Mouse (Mus musculus): ENCODE measurements at regions not wholly inside any gene's neighbourhood (a gene's known extent, or its start where the extent isn't known, plus 50 kb on each side); places are given as distances from the start of the nearest gene placed in this dataset.
A peak's percentile ranks its signal among the peaks of the same experiment; 100 is the strongest.

DNA sequence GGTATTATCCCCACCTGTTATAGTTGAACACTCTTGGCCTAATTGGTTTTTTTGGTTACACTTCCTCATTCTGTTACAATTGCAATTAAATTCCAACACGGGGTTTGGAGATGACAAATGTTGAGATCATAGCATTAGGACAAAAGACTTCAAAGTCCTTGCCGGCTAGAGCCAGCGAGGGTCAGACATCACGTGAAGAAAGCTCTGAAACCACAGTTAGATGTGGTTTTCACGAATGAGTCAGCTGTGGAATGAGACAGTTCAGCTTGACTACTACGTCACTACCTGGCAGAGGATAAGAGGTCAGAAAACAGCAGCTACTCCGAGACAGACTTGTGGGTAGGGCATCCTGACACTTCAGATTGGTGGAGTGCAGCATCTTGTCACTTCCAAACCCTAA is 55.5 kb upstream of the Trio start:
- Histone ChIP-seq H3K27me3 (ENCODE audit: insufficient read depth, low read length) (no peaks in the 10 kb centered on the region), H3K4me1 (ENCODE audit: insufficient read depth) (no peaks in the 10 kb centered on the region), H3K9me3 (ENCODE audit: low read depth, low read length) (no peaks in the 10 kb centered on the region), H3K9ac (no peak overlapping the region), H3K27ac (ENCODE audit: low read depth) (no peak overlapping the region), H3K4me2 (no peak overlapping the region), H3K36me3 (ENCODE audit: insufficient read depth) (no peaks in the 10 kb centered on the region), H3K4me3 (ENCODE audit: low read depth, low read length) (no peak overlapping the region)
- 56% methylated on average over 7 of the region's 7 CpGs for WGBS
- DNase-seq, result no peak
- TF ChIP-seq CTCF (IDR thresholded peaks at IDR 0.05; ENCODE audit: low read depth), result no peak
- ATAC-seq (ENCODE audit: insufficient read depth), result no peak

GRCm38 (mm10) chr15:28082411-28082810 is 56.8 kb upstream of the Trio start:
- no peaks in the 10 kb centered on the region for H3K4me1 ChIP-seq (ENCODE audit: insufficient read depth)
- H3K9ac ChIP-seq, result no peak overlapping the region
- WGBS, result 79% methylated on average over 5 of the region's 5 CpGs
- H3K27ac ChIP-seq (ENCODE audit: low read depth), result no peak overlapping the region
- no peaks in the 10 kb centered on the region for H3K36me3 ChIP-seq (ENCODE audit: insufficient read depth)
- ATAC-seq (ENCODE audit: insufficient read depth) (no peak), DNase-seq (no peak)
- H3K9me3 ChIP-seq (ENCODE audit: low read depth, low read length), result no peaks in the 10 kb centered on the region
- H3K4me3 ChIP-seq (ENCODE audit: low read depth, low read length), result no peak overlapping the region
- H3K4me2 ChIP-seq, result no peak overlapping the region
- H3K27me3 ChIP-seq (ENCODE audit: insufficient read depth, low read length), result no peaks in the 10 kb centered on the region
- TF ChIP-seq CTCF (IDR thresholded peaks at IDR 0.05; ENCODE audit: low read depth), result no peak

DNA sequence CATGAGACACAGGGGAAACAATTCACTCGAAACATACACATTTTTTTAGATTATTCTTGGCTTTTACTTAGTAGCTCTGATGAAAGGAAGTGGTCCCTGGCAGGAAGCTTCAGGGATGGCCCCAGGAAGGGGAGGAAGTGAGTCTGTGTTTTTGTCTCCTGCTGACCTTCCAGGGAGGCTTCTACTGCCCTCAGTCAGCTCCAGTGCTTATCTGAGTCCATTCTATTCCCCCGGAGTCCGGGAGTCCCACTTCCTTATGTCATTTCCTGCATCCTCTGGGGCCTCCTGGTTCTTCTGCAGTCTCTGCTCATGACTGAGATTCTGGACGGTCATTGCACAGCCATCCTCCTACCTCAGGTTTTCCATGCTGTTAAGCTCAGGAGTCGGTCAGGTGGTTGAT is 80.3 kb upstream of the Trio start:
- ATAC-seq (ENCODE audit: insufficient read depth), result peak; percentile 54; the same call in 1 of the 2 replicates
- H3K4me1 ChIP-seq (ENCODE audit: insufficient read depth), result no peaks in the 10 kb centered on the region
- H3K36me3 ChIP-seq (ENCODE audit: insufficient read depth), result no peaks in the 10 kb centered on the region
- no peak overlapping the region for H3K4me3 ChIP-seq (ENCODE audit: low read depth, low read length)
- H3K4me2 ChIP-seq, result no peak overlapping the region
- peak; percentile 40 for DNase-seq
- no peaks in the 10 kb centered on the region for H3K9me3 ChIP-seq (ENCODE audit: low read depth, low read length)
- H3K27ac ChIP-seq (ENCODE audit: low read depth), result no peak overlapping the region; the same call in 1 of the 2 replicates
- TF ChIP-seq CTCF (IDR thresholded peaks at IDR 0.05; ENCODE audit: low read depth), result no peak
- no peaks in the 10 kb centered on the region for H3K27me3 ChIP-seq (ENCODE audit: insufficient read depth, low read length)
- no peak overlapping the region for H3K9ac ChIP-seq
- 65% methylated on average over 5 of the region's 5 CpGs for WGBS

- no peak overlapping the region for H3K9ac ChIP-seq
- no peaks in the 10 kb centered on the region for H3K36me3 ChIP-seq (ENCODE audit: insufficient read depth)
- H3K9me3 ChIP-seq (ENCODE audit: low read depth, low read length), result no peaks in the 10 kb centered on the region
- H3K4me2 ChIP-seq, result no peak overlapping the region
- no peaks in the 10 kb centered on the region for H3K4me1 ChIP-seq (ENCODE audit: insufficient read depth)
- no peak overlapping the region for H3K4me3 ChIP-seq (ENCODE audit: low read depth, low read length)
- ATAC-seq (ENCODE audit: insufficient read depth) (no peak), DNase-seq (no peak)
- H3K27me3 ChIP-seq (ENCODE audit: insufficient read depth, low read length), result no peaks in the 10 kb centered on the region
- no peak overlapping the region for H3K27ac ChIP-seq (ENCODE audit: low read depth)
- WGBS, result 75% methylated on average over 8 of the region's 8 CpGs
- TF ChIP-seq CTCF (IDR thresholded peaks at IDR 0.05; ENCODE audit: low read depth), result no peak
These were observed 84.3 kb upstream of the Trio start for GRCm38 (mm10) chr15:28109916-28110315.

DNA sequence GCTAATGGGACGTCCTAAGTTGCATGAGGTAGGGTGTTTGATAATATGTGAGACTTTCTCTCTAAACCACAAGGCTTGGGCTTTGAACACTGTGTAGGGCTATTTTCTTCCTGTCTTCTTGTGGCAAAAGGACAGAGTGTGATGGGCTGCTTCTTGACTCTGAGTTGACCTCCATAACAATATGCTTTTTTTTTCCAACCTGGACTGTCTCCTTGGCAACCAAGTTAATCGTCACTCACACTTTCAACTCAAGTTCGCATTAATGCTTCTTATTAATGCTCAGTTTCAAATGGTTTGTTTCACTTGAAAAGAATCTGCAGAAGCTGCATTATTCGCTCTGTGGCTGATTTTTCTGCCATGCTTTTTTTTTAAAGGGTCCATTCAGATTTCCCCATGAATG is 87.8 kb upstream of the Trio start:
- DNase-seq (no peak), ATAC-seq (ENCODE audit: insufficient read depth) (no peak)
- H3K9ac ChIP-seq, result no peak overlapping the region
- H3K27me3 ChIP-seq (ENCODE audit: insufficient read depth, low read length), result no peaks in the 10 kb centered on the region
- H3K27ac ChIP-seq (ENCODE audit: low read depth), result no peak overlapping the region
- no peak for TF ChIP-seq CTCF (IDR thresholded peaks at IDR 0.05; ENCODE audit: low read depth)
- no peak overlapping the region for H3K4me3 ChIP-seq (ENCODE audit: low read depth, low read length)
- H3K9me3 ChIP-seq (ENCODE audit: low read depth, low read length), result no peaks in the 10 kb centered on the region
- H3K36me3 ChIP-seq (ENCODE audit: insufficient read depth), result no peaks in the 10 kb centered on the region
- H3K4me1 ChIP-seq (ENCODE audit: insufficient read depth), result no peaks in the 10 kb centered on the region
- WGBS, result 58% methylated on average over 4 of the region's 4 CpGs
- H3K4me2 ChIP-seq, result no peak overlapping the region

- Histone ChIP-seq H3K4me2 (no peak overlapping the region), H3K4me1 (ENCODE audit: insufficient read depth) (no peaks in the 10 kb centered on the region), H3K4me3 (ENCODE audit: low read depth, low read length) (no peak overlapping the region), H3K9ac (no peak overlapping the region), H3K27ac (ENCODE audit: low read depth) (no peak overlapping the region), H3K36me3 (ENCODE audit: insufficient read depth) (no peaks in the 10 kb centered on the region), H3K27me3 (ENCODE audit: insufficient read depth, low read length) (no peaks in the 10 kb centered on the region), H3K9me3 (ENCODE audit: low read depth, low read length) (no peaks in the 10 kb centered on the region)
- ATAC-seq (ENCODE audit: insufficient read depth), result no peak
- WGBS, result 82% methylated on average over 6 of the region's 6 CpGs
- TF ChIP-seq CTCF (IDR thresholded peaks at IDR 0.05; ENCODE audit: low read depth), result no peak
- DNase-seq, result no peak
These were observed 88.6 kb upstream of the Trio start for GRCm38 (mm10) chr15:28114180-28114747.

DNA sequence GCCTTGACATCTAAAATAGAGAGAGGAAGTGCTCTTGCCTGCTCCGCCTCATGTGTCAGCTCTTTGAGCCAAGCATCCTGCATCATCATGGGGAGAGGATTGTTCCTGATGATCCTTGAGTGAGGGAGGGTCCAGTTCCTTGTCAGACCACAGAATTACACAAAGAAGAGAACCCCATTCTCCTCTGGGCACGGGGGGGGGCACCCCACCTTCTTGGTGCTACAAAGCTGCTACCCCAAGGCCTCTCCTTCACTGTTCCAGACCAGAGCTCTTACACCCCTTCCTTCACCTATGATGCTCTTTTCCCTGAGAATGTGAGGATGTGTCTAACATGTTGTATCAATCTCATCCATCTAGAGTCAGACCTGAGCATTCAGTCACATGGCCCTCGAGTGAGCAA is 76.7 kb upstream of the Dnah5 start:
- H3K27ac ChIP-seq (ENCODE audit: low read depth), result no peak overlapping the region
- no peak overlapping the region for H3K4me3 ChIP-seq (ENCODE audit: low read depth, low read length)
- no peaks in the 10 kb centered on the region for H3K27me3 ChIP-seq (ENCODE audit: insufficient read depth, low read length)
- H3K9ac ChIP-seq, result no peak overlapping the region
- H3K4me1 ChIP-seq (ENCODE audit: insufficient read depth), result no peaks in the 10 kb centered on the region
- no peaks in the 10 kb centered on the region; the same call in 1 of the 2 replicates for H3K9me3 ChIP-seq (ENCODE audit: low read depth, low read length)
- H3K36me3 ChIP-seq (ENCODE audit: insufficient read depth), result no peaks in the 10 kb centered on the region
- ATAC-seq (ENCODE audit: insufficient read depth), result no peak
- H3K4me2 ChIP-seq, result no peak overlapping the region
- WGBS, result 63% methylated on average over 3 of the region's 3 CpGs
- TF ChIP-seq CTCF (IDR thresholded peaks at IDR 0.05; ENCODE audit: low read depth), result no peak
- DNase-seq, result no peak

DNA sequence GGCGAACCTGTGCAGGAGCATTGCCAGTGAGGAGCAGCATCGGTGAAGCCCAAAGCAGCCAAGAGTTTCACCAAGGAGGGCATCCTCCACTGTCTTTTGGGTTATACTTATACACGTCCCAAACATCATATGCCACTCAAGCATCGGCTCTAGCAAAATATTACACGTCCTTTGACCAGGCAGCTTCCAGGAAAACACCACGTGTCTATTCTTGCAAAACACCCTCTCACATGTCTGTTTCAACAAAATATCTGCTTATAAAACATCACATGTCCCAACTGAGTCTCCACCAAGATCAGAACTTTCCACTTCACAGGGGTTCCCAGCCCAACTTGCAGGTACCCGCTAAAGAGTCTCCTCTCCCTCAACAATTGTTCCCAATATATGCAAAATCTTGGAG is 74.0 kb upstream of the Dnah5 start:
- no peaks in the 10 kb centered on the region; the same call in 1 of the 2 replicates for H3K9me3 ChIP-seq (ENCODE audit: low read depth, low read length)
- no peak for ATAC-seq (ENCODE audit: insufficient read depth)
- H3K9ac ChIP-seq, result no peak overlapping the region
- no peaks in the 10 kb centered on the region for H3K4me1 ChIP-seq (ENCODE audit: insufficient read depth)
- no peaks in the 10 kb centered on the region for H3K36me3 ChIP-seq (ENCODE audit: insufficient read depth)
- no peak for DNase-seq
- no peak overlapping the region for H3K27ac ChIP-seq (ENCODE audit: low read depth)
- no peak overlapping the region for H3K4me2 ChIP-seq
- 83% methylated on average over 7 of the region's 7 CpGs for WGBS
- no peak for TF ChIP-seq CTCF (IDR thresholded peaks at IDR 0.05; ENCODE audit: low read depth)
- H3K27me3 ChIP-seq (ENCODE audit: insufficient read depth, low read length), result no peaks in the 10 kb centered on the region
- H3K4me3 ChIP-seq (ENCODE audit: low read depth, low read length), result no peak overlapping the region

Data from lung, embryonic 14.5 days (tissue).